In genomic region chr1:158642247-158642646, GRCm38 (mm10) we compare ENCODE assay signal across 12 mouse cellular contexts.
"Had no signal": no experiment of that assay in that cellular context is flagged by ENCODE, and none has a peak within 500 bp of the region (broad histone marks: within the 10 kb centered on the region; RNA-seq: fewer than 3 reads in every experiment).

No protein-coding gene starts in this region.

- DNase-seq: retina, postnatal 1 day; right cerebral cortex, adult 18-20 months; right cerebral cortex, postnatal 14 days; right cerebral cortex, postnatal 25 days; right cerebral cortex, postnatal 4 days; spleen, adult 18-20 months; thymus, adult 18-20 months; thymus, adult 2 months; thymus, postnatal 14 days; thymus, postnatal 25 days; thymus, postnatal 36 days; thymus, postnatal 4 days had no signal
